Mouse (Mus musculus) hindbrain, embryonic 10.5 days (tissue): ENCODE measurements around the gene Lipe. TPM values are rescaled to one million over a fixed set of nuclear protein-coding genes. Genes with fewer than 3 reads are reported as not detected.

ENCODE experiments used
- DNase-seq: peaks from one replicate; pipeline ENCODE4 v3.0.0-alpha.2; 2017; ENCODE audit warnings: low spot score
- H3K27ac ChIP-seq: fragments of 300-500 bp; sonication (generic); 2 replicates; pipeline ENCODE4 v1.5.1; 2016; ENCODE audit warnings: mild to moderate bottlenecking, moderate library complexity
- H3K27me3 ChIP-seq: fragments of 300-500 bp; sonication (generic); 2 replicates; pipeline ENCODE4 v1.6.1; 2016; ENCODE audit warnings: mild to moderate bottlenecking; ENCODE audit not compliant: poor library complexity, insufficient read depth, severe bottlenecking
- H3K36me3 ChIP-seq: fragments of 300-500 bp; sonication (generic); 2 replicates; pipeline ENCODE4 v1.6.1; 2016; ENCODE audit warnings: mild to moderate bottlenecking, moderate library complexity
- H3K4me1 ChIP-seq: fragments of 300-500 bp; sonication (generic); replicated peaks from 2 replicates; pipeline ENCODE4 v1.6.1; 2016; ENCODE audit warnings: mild to moderate bottlenecking
- H3K4me3 ChIP-seq: fragments of 300-500 bp; sonication (generic); 2 replicates; pipeline ENCODE4 v1.5.1; 2016; ENCODE audit warnings: mild to moderate bottlenecking, moderate library complexity
- H3K9me3 ChIP-seq: fragments of 300-500 bp; sonication (generic); 2 replicates; pipeline ENCODE4 v1.6.1; 2016; ENCODE audit warnings: mild to moderate bottlenecking, moderate library complexity
- WGBS: fragments of 180-500 bp; shearing (Covaris S2); methylation state at CpG from one replicate; pipeline ENCODE4 v1.1.7; 2016; 5-methylcytosine and 5-hydroxymethylcytosine counted together
- polyA plus RNA-seq: library from polyadenylated mRNA; unstranded; fragments of >200 nt; fragmentation: Nextera tagmentation; extraction: Ambion mirVana; gene quantifications from 2 replicates; pipeline ENCODE4 v1.2.1, GENCODE M21; 2016

The Lipe gene
- polyA plus RNA-seq, 1 experiment from 2014 or later = 8.6 TPM

GRCm38 (mm10) chr7:25363632-25364031 lies 34.9 kb downstream of the Lipe start:
- H3K4me3 ChIP-seq = no peak overlapping the region
- WGBS = 94% methylated on average over 17 of the region's 17 CpGs
- no peak overlapping the region for H3K27ac ChIP-seq
- no peak for DNase-seq
- no peaks in the 10 kb centered on the region for H3K9me3 ChIP-seq
- H3K36me3 ChIP-seq = peaks cover 63% of the 10 kb centered on the region
- H3K4me1 ChIP-seq = peaks cover 57% of the 10 kb centered on the region
- H3K27me3 ChIP-seq = peaks cover 40% of the 10 kb centered on the region

- 89% methylated on average over 19 of the region's 19 CpGs for WGBS
- Histone ChIP-seq H3K4me1 (peaks cover 60% of the 10 kb centered on the region), H3K27ac (no peak overlapping the region), H3K36me3 (peaks cover 68% of the 10 kb centered on the region), H3K9me3 (no peaks in the 10 kb centered on the region), H3K4me3 (no peak overlapping the region), H3K27me3 (peaks cover 35% of the 10 kb centered on the region)
- no peak for DNase-seq
These were observed 35.4 kb downstream of the Lipe start for GRCm38 (mm10) chr7:25363151-25363550.

- no peaks in the 10 kb centered on the region for H3K27me3 ChIP-seq
- peak overlapping the region; percentile 83 for H3K27ac ChIP-seq
- peaks cover 98% of the 10 kb centered on the region for H3K36me3 ChIP-seq
- peaks cover 24% of the 10 kb centered on the region for H3K4me1 ChIP-seq
- no peaks in the 10 kb centered on the region for H3K9me3 ChIP-seq
- DNase-seq = peak; percentile 67
- H3K4me3 ChIP-seq = peak overlapping the region; percentile 24
- 58% methylated on average over 19 of the region's 19 CpGs for WGBS
These were observed 39.7 kb downstream of the Lipe start for GRCm38 (mm10) chr7:25358721-25359206.

- no peaks in the 10 kb centered on the region for H3K4me1 ChIP-seq
- no peak overlapping the region for H3K4me3 ChIP-seq
- peaks cover 97% of the 10 kb centered on the region for H3K36me3 ChIP-seq
- no peak overlapping the region for H3K27ac ChIP-seq
- peaks cover 22% of the 10 kb centered on the region for H3K9me3 ChIP-seq
- H3K27me3 ChIP-seq = no peaks in the 10 kb centered on the region
- WGBS = 87% methylated on average over 8 of the region's 8 CpGs
- DNase-seq = no peak
These were observed 49.6 kb downstream of the Lipe start for GRCm38 (mm10) chr7:25348861-25349260.

- Histone ChIP-seq H3K9me3 (peaks cover 5% of the 10 kb centered on the region; the same call in 1 of the 2 replicates), H3K27me3 (no peaks in the 10 kb centered on the region), H3K4me1 (no peaks in the 10 kb centered on the region; the same call in 1 of the 2 replicates), H3K36me3 (peaks cover 89% of the 10 kb centered on the region), H3K27ac (no peak overlapping the region), H3K4me3 (no peak overlapping the region)
- 82% methylated on average over 20 of the region's 20 CpGs for WGBS
- no peak for DNase-seq
These were observed 57.3 kb downstream of the Lipe start for GRCm38 (mm10) chr7:25341000-25341784.

- WGBS = 90% methylated on average over 9 of the region's 9 CpGs
- H3K4me1 ChIP-seq = no peaks in the 10 kb centered on the region; the same call in 1 of the 2 replicates
- DNase-seq = no peak
- H3K27ac ChIP-seq = no peak overlapping the region
- peaks cover 5% of the 10 kb centered on the region; the same call in 1 of the 2 replicates for H3K9me3 ChIP-seq
- peaks cover 91% of the 10 kb centered on the region for H3K36me3 ChIP-seq
- no peaks in the 10 kb centered on the region for H3K27me3 ChIP-seq
- no peak overlapping the region for H3K4me3 ChIP-seq
These were observed 59.2 kb downstream of the Lipe start for GRCm38 (mm10) chr7:25339329-25339728.

- WGBS = 82% methylated on average over 12 of the region's 12 CpGs
- H3K27ac ChIP-seq = no peak overlapping the region
- peaks cover 89% of the 10 kb centered on the region for H3K36me3 ChIP-seq
- peaks cover 5% of the 10 kb centered on the region; the same call in 1 of the 2 replicates for H3K9me3 ChIP-seq
- H3K27me3 ChIP-seq = no peaks in the 10 kb centered on the region
- DNase-seq = no peak
- no peaks in the 10 kb centered on the region for H3K4me1 ChIP-seq
- H3K4me3 ChIP-seq = no peak overlapping the region
These were observed 64.0 kb downstream of the Lipe start for GRCm38 (mm10) chr7:25334472-25334871.

- H3K27me3 ChIP-seq = no peaks in the 10 kb centered on the region
- no peak overlapping the region for H3K27ac ChIP-seq
- H3K4me3 ChIP-seq = no peak overlapping the region
- WGBS = 38% methylated on average over 16 of the region's 16 CpGs
- peaks cover 5% of the 10 kb centered on the region; the same call in 1 of the 2 replicates for H3K9me3 ChIP-seq
- no peaks in the 10 kb centered on the region for H3K4me1 ChIP-seq
- peaks cover 86% of the 10 kb centered on the region for H3K36me3 ChIP-seq
- peak; percentile 81 for DNase-seq
These were observed 64.8 kb downstream of the Lipe start for GRCm38 (mm10) chr7:25333596-25334307.

Other genes with a start within 250 kb of the Lipe start
- 19.3 and 41.0 TPM in 2 replicates for gene Pou2f2, start 219.0 kb downstream of the Lipe start, polyA plus RNA-seq
- 10.2 and 11.2 TPM in 2 replicates for gene Dedd2, start 178.1 kb downstream of the Lipe start, polyA plus RNA-seq
- 2.5 and 3.0 TPM in 2 replicates for gene Zfp526, start 177.3 kb downstream of the Lipe start, polyA plus RNA-seq
- 11.6 and 12.5 TPM in 2 replicates for gene Gsk3a, start 160.9 kb downstream of the Lipe start, polyA plus RNA-seq
- 8.0 and 8.6 TPM in 2 replicates for gene Erf, start 147.9 kb downstream of the Lipe start, polyA plus RNA-seq
- gene Cic, start 131.0 kb downstream of the Lipe start, polyA plus RNA-seq = 23.2 and 23.5 TPM in 2 replicates
- gene Pafah1b3, start 100.7 kb downstream of the Lipe start, polyA plus RNA-seq = 271 and 384 TPM in 2 replicates
- gene Prr19, start 97.3 kb downstream of the Lipe start, polyA plus RNA-seq = 1.2 and 2.1 TPM in 2 replicates
- 2.5 and 9.1 TPM in 2 replicates for gene Tmem145, start 92.6 kb downstream of the Lipe start, polyA plus RNA-seq
- 16.5 and 18.2 TPM in 2 replicates for gene Megf8, start 81.5 kb downstream of the Lipe start, polyA plus RNA-seq
- not detected in 2 replicates for gene Cnfn, start 29.0 kb downstream of the Lipe start, polyA plus RNA-seq
- 0.45 and 0.63 TPM in 2 replicates for gene Cxcl17, start 14.2 kb upstream of the Lipe start, polyA plus RNA-seq
- 0.92 and 2.2 TPM in 2 replicates for gene Ceacam1, start 78.9 kb upstream of the Lipe start, polyA plus RNA-seq
- not detected in 2 replicates for gene Ceacam2, start 141.1 kb upstream of the Lipe start, polyA plus RNA-seq
- gene Erich4, start 217.2 kb upstream of the Lipe start, polyA plus RNA-seq = not detected in 2 replicates
- 26.3 and 29.6 TPM in 2 replicates for gene Dmac2, start 220.7 kb upstream of the Lipe start, polyA plus RNA-seq
- 0.87 and 1.8 TPM in 2 replicates for gene B3gnt8, start 227.9 kb upstream of the Lipe start, polyA plus RNA-seq